Mouse (Mus musculus) hindbrain, embryonic 13.5 days (tissue): ENCODE measurements around the gene Matk. TPM values are rescaled to one million over a fixed set of nuclear protein-coding genes. Genes with fewer than 3 reads are reported as not detected.

ENCODE experiments used
- microRNA-seq: library from miRNA; unstranded; fragments of <30 nt; microRNA quantifications from one replicate; pipeline ENCODE4, GENCODE M21; 2016
- polyA plus RNA-seq: library from polyadenylated mRNA; unstranded; fragments of >200 nt; fragmentation: Nextera tagmentation; extraction: Ambion mirVana; gene quantifications from 2 replicates; pipeline ENCODE4 v1.2.1, GENCODE M21; 2015

Gene Matk
- polyA plus RNA-seq, 1 experiment from 2014 or later: 16.4 TPM

Small RNA genes lying within 50 kb of the gene (microRNA-seq; reads per million reads assigned to microRNA genes)
- 13.3 reads per million, percentile 25 among the genes with 10 or more reads in this experiment for gene Mir3057

Other genes starting within 250 kb of the Matk start
- gene Gng7, start 238.0 kb upstream of the Matk start, polyA plus RNA-seq: 13.4 and 13.5 TPM in 2 replicates
- gene Diras1, start 227.3 kb upstream of the Matk start, polyA plus RNA-seq: 37.5 and 40.2 TPM in 2 replicates
- 42.3 and 44.0 TPM in 2 replicates for gene Slc39a3, start 215.5 kb upstream of the Matk start, polyA plus RNA-seq
- 292 and 304 TPM in 2 replicates for gene Sgta, start 192.8 kb upstream of the Matk start, polyA plus RNA-seq
- 45.0 and 46.9 TPM in 2 replicates for gene Thop1, start 182.9 kb upstream of the Matk start, polyA plus RNA-seq
- 0.26 and 0.41 TPM in 2 replicates for gene Creb3l3, start 154.1 kb upstream of the Matk start, polyA plus RNA-seq
- 224 and 227 TPM in 2 replicates for gene Map2k2, start 147.0 kb upstream of the Matk start, polyA plus RNA-seq
- 13.2 and 13.5 TPM in 2 replicates for gene Zbtb7a, start 117.7 kb upstream of the Matk start, polyA plus RNA-seq
- gene Pias4, start 85.0 kb upstream of the Matk start, polyA plus RNA-seq: 58.4 and 62.3 TPM in 2 replicates
- gene Eef2, start 76.3 kb upstream of the Matk start, polyA plus RNA-seq: 561 and 576 TPM in 2 replicates
- 59.1 and 61.7 TPM in 2 replicates for gene Dapk3, start 69.9 kb upstream of the Matk start, polyA plus RNA-seq
- 0.13 and 0.26 TPM in 2 replicates for gene 4930442H23Rik, start 69.1 kb upstream of the Matk start, polyA plus RNA-seq
- gene Nmrk2, start 50.9 kb upstream of the Matk start, polyA plus RNA-seq: 0.09 and 0.10 TPM in 2 replicates
- gene Atcay, start 22.1 kb upstream of the Matk start, polyA plus RNA-seq: 68.1 TPM in 2 replicates
- gene Zfr2, start 19.8 kb upstream of the Matk start, polyA plus RNA-seq: 19.7 and 21.6 TPM in 2 replicates
- gene Mrpl54, start 14.0 kb downstream of the Matk start, polyA plus RNA-seq: 134 and 144 TPM in 2 replicates
- 29.7 and 30.6 TPM in 2 replicates for gene Apba3, start 14.0 kb downstream of the Matk start, polyA plus RNA-seq
- gene Tjp3, start 38.6 kb downstream of the Matk start, polyA plus RNA-seq: 4.5 and 5.2 TPM in 2 replicates
- 97.2 and 102 TPM in 2 replicates for gene Pip5k1c, start 40.0 kb downstream of the Matk start, polyA plus RNA-seq
- 33.5 and 34.7 TPM in 2 replicates for gene Cactin, start 68.2 kb downstream of the Matk start, polyA plus RNA-seq
- gene Tbxa2r, start 75.8 kb downstream of the Matk start, polyA plus RNA-seq: 4.6 and 5.6 TPM in 2 replicates
- not detected in 2 replicates for gene Gipc3, start 90.3 kb downstream of the Matk start, polyA plus RNA-seq
- 47.3 and 50.4 TPM in 2 replicates for gene Hmg20b, start 97.5 kb downstream of the Matk start, polyA plus RNA-seq
- 11.9 and 12.4 TPM in 2 replicates for gene Mfsd12, start 104.6 kb downstream of the Matk start, polyA plus RNA-seq
- 1.0 and 1.1 TPM in 2 replicates for gene 4930404N11Rik, start 112.9 kb downstream of the Matk start, polyA plus RNA-seq
- 121 and 126 TPM in 2 replicates for gene Fzr1, start 125.6 kb downstream of the Matk start, polyA plus RNA-seq
- gene Dohh, start 131.5 kb downstream of the Matk start, polyA plus RNA-seq: 72.1 and 74.8 TPM in 2 replicates
- 6.5 and 8.1 TPM in 2 replicates for gene Gm48551, start 131.5 kb downstream of the Matk start, polyA plus RNA-seq
- gene Gm48552, start 136.1 kb downstream of the Matk start, polyA plus RNA-seq: 2.0 and 2.3 TPM in 2 replicates
- 1.8 TPM in 2 replicates for gene Smim24, start 140.1 kb downstream of the Matk start, polyA plus RNA-seq
- gene Nfic, start 202.7 kb downstream of the Matk start, polyA plus RNA-seq: 21.3 and 22.4 TPM in 2 replicates
- 61.3 and 69.0 TPM in 2 replicates for gene Celf5, start 229.8 kb downstream of the Matk start, polyA plus RNA-seq
- gene Ncln, start 243.5 kb downstream of the Matk start, polyA plus RNA-seq: 56.0 and 62.1 TPM in 2 replicates
- 0.93 and 0.95 TPM in 2 replicates for gene S1pr4, start 247.2 kb downstream of the Matk start, polyA plus RNA-seq